Mouse (Mus musculus): ENCODE data around the gene Agbl5. TPM values are rescaled to one million over a fixed set of nuclear protein-coding genes. Genes with fewer than 3 reads are reported as not detected.

Agbl5 gene
- polyA plus RNA-seq, 1 experiment: 40.4 TPM

DNA sequence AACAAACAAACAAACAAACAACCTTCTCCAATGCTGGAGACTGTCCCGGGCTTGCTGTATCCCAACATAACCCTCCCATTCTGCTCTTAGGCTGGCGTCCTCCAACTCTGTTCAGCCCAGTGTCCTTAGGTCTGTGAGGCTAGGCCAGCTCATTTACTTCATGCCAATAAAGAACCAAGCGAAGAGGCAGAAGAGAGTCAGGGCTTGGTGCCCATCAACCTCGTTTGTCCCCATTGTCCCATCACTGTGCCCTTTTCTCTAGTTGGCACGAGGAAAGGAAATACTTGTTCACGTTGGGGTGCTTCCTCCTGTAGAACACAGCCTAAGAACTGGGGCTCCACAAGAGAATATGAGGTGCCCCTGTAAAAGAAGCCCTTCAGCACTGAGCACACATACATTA lies 63.2 kb downstream of the Agbl5 start:
- no peak for TF ChIP-seq GATA1 (IDR thresholded peaks at IDR 0.05; ENCODE audit: low read length)

DNA sequence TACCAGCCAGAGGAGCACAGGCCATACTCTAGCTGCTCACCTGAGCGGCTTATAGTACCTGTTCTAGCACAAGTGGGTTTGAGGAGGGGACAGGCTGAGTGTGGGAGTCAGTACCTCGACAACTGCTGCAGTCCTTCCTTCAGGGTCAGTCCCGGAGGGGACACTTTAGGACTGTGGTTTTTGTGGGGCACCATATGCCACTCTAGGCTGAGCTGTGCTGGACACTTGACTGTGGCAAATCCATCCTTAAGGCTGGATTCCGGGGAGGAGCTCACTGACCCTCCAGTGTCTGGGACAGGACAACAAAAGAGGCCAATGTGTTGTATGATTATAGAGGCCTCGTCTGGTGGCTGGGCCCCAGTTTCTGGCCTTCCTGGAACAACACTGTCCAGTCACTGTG lies 64.1 kb downstream of the Agbl5 start:
- no peak for TF ChIP-seq GATA1 (IDR thresholded peaks at IDR 0.05; ENCODE audit: low read length)

DNA sequence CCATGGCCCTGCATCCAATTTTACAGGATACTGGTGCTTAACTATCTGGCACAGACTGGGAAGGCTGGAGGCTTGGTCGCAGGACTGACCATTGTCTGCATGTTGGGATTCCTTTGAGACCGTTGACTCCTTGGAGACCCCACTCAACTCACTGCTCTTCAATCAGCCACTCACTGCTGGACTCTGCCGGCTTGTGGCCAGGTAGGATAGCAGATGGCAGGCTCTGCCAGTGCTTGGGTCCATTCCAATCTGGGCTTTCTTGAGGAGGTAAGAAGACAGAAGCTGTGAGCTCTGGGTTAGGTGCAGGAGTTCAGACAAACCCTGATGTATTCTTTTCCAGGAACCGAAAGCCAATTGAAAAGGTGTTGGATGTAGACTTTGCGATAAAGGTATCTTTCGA lies 65.6 kb downstream of the Agbl5 start:
- TF ChIP-seq GATA1 (IDR thresholded peaks at IDR 0.05; ENCODE audit: low read length): no peak

DNA sequence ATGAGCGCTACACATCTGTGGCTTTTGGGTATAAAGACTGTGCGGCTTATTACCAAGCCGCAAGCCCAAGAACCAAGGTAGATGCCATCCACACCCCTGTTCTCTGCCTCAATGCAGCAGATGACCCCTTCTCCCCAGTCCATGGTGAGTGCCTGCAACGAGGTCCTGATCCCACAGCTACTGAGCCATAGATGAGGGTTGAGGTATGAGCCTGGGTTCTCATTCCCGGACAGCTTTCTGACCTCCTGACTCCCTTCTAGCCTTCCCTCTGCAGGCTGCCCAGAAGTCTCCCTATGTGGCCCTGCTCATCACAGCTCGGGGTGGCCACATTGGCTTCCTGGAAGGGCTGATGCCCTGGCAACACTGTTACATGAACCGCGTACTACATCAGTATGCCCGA lies 66.1 kb downstream of the Agbl5 start:
- TF ChIP-seq GATA1 (IDR thresholded peaks at IDR 0.05; ENCODE audit: low read length): no peak

DNA sequence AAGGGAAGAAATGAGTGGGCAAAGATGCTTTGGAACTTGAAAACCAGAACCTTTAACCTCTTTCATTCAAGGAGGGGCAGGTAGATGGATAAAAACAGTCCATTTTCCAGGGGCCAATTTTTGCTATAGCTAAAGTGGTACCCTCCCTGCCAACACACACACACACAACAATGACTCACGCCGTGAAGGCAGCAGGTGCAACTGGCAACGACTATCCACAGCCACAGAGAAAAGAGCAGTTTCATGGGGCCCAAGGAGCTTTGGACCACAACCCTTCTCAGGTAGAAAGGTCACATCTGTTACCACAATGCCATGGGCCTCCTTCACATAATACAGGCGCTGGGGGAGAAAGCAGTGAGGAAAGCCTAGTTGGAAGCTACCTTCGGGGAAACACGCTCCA lies 67.3 kb downstream of the Agbl5 start:
- no peak for TF ChIP-seq GATA1 (IDR thresholded peaks at IDR 0.05; ENCODE audit: low read length)

Other genes starting within 250 kb of the Agbl5 start
- gene Slc35f6, start 240.8 kb upstream of the Agbl5 start, polyA plus RNA-seq (2012): 10.7 and 16.1 TPM in 2 replicates
- gene Cenpa, start 221.9 kb upstream of the Agbl5 start, polyA plus RNA-seq (2012): 391 and 540 TPM in 2 replicates
- not detected in 2 replicates for gene Dpysl5, start 177.1 kb upstream of the Agbl5 start, polyA plus RNA-seq (2012)
- not detected in 2 replicates for gene Mapre3, start 74.1 kb upstream of the Agbl5 start, polyA plus RNA-seq (2012)
- 28.5 and 36.1 TPM in 2 replicates for gene Tmem214, start 20.7 kb upstream of the Agbl5 start, polyA plus RNA-seq (2012)
- 72.2 and 79.8 TPM in 2 replicates for gene Ost4, start 19.1 kb downstream of the Agbl5 start, polyA plus RNA-seq (2012)
- 1.3 and 1.7 TPM in 2 replicates for gene Emilin1, start 24.7 kb downstream of the Agbl5 start, polyA plus RNA-seq (2012)
- 38.7 and 67.1 TPM in 2 replicates for gene Khk, start 32.7 kb downstream of the Agbl5 start, polyA plus RNA-seq (2012)
- not detected in 2 replicates for gene Cgref1, start 56.9 kb downstream of the Agbl5 start, polyA plus RNA-seq (2012)
- gene Preb, start 71.7 kb downstream of the Agbl5 start, polyA plus RNA-seq (2012): 52.8 and 78.2 TPM in 2 replicates
- not detected in 2 replicates for gene Tcf23, start 80.0 kb downstream of the Agbl5 start, polyA plus RNA-seq (2012)
- 15.6 and 22.3 TPM in 2 replicates for gene Atraid, start 159.6 kb downstream of the Agbl5 start, polyA plus RNA-seq (2012)
- 5.7 and 15.3 TPM in 2 replicates for gene Slc5a6, start 160.2 kb downstream of the Agbl5 start, polyA plus RNA-seq (2012)
- 640 and 661 TPM in 2 replicates for gene Cad, start 166.1 kb downstream of the Agbl5 start, polyA plus RNA-seq (2012)
- not detected in 2 replicates for gene Dnajc5g, start 217.6 kb downstream of the Agbl5 start, polyA plus RNA-seq (2012)
- not detected in 2 replicates for gene Slc30a3, start 219.5 kb downstream of the Agbl5 start, polyA plus RNA-seq (2012)
- gene Trim54, start 228.0 kb downstream of the Agbl5 start, polyA plus RNA-seq (2012): not detected in 2 replicates

Data from G1E-ER4 (cell line).